Mouse (Mus musculus): ENCODE measurements around the gene Kcnn1. TPM values are rescaled to one million over a fixed set of nuclear protein-coding genes. Genes with fewer than 3 reads are reported as not detected.

Gene Kcnn1
- polyA plus RNA-seq, 1 experiment from 2014 or later, result 2.8 TPM

GRCm38 (mm10) chr8:70797081-70798070 is 65.7 kb downstream of the Kcnn1 start:
- no peaks in the 10 kb centered on the region for H3K36me3 ChIP-seq
- WGBS, result under 1% methylated on average over 57 of the region's 57 CpGs
- 0 out of 2 replicates have a peak overlapping the region, but pooled peaks have one; percentile 14 for H3K27ac ChIP-seq
- peak; percentile 84 for ATAC-seq (replicated peaks; ENCODE audit: insufficient number of reproducible peaks, insufficient read depth, low FRiP score, low read depth)
- peak overlapping the region; percentile 91 for H3K4me2 ChIP-seq
- no peaks in the 10 kb centered on the region for H3K9me3 ChIP-seq (replicated peaks)
- H3K27me3 ChIP-seq, result peaks cover 69% of the 10 kb centered on the region
- H3K9ac ChIP-seq, result peak overlapping the region; percentile 51
- peak overlapping the region; percentile 60 for H3K4me3 ChIP-seq
- H3K4me1 ChIP-seq (replicated peaks), result peaks cover 23% of the 10 kb centered on the region

GRCm38 (mm10) chr8:70796403-70797080 is 66.5 kb downstream of the Kcnn1 start:
- H3K36me3 ChIP-seq, result no peaks in the 10 kb centered on the region
- H3K9me3 ChIP-seq (replicated peaks), result no peaks in the 10 kb centered on the region
- H3K4me1 ChIP-seq (replicated peaks), result peaks cover 27% of the 10 kb centered on the region
- WGBS, result 4% methylated on average over 54 of the region's 54 CpGs
- peak overlapping the region; percentile 91 for H3K4me2 ChIP-seq
- peak overlapping the region; percentile 60 for H3K4me3 ChIP-seq
- H3K27ac ChIP-seq, result no peak overlapping the region
- no peak for ATAC-seq (replicated peaks; ENCODE audit: insufficient number of reproducible peaks, insufficient read depth, low FRiP score, low read depth)
- H3K9ac ChIP-seq, result peak overlapping the region; percentile 57
- peaks cover 61% of the 10 kb centered on the region for H3K27me3 ChIP-seq

GRCm38 (mm10) chr8:70795370-70795769 is 67.7 kb downstream of the Kcnn1 start:
- 81% methylated on average over 2 of the region's 2 CpGs for WGBS
- H3K9me3 ChIP-seq (replicated peaks), result no peaks in the 10 kb centered on the region
- no peak overlapping the region for H3K4me2 ChIP-seq
- H3K36me3 ChIP-seq, result no peaks in the 10 kb centered on the region
- peaks cover 39% of the 10 kb centered on the region for H3K4me1 ChIP-seq (replicated peaks)
- no peak overlapping the region for H3K4me3 ChIP-seq
- no peak overlapping the region for H3K9ac ChIP-seq
- H3K27me3 ChIP-seq, result peaks cover 52% of the 10 kb centered on the region
- H3K27ac ChIP-seq, result no peak overlapping the region
- ATAC-seq (replicated peaks; ENCODE audit: insufficient number of reproducible peaks, insufficient read depth, low FRiP score, low read depth), result no peak

GRCm38 (mm10) chr8:70794215-70794614 is 68.8 kb downstream of the Kcnn1 start:
- H3K27ac ChIP-seq, result no peak overlapping the region
- no peaks in the 10 kb centered on the region for H3K36me3 ChIP-seq
- H3K9ac ChIP-seq, result no peak overlapping the region
- no peak for ATAC-seq (replicated peaks; ENCODE audit: insufficient number of reproducible peaks, insufficient read depth, low FRiP score, low read depth)
- WGBS, result 70% methylated on average over 2 of the region's 2 CpGs
- H3K27me3 ChIP-seq, result peaks cover 41% of the 10 kb centered on the region
- no peak overlapping the region for H3K4me3 ChIP-seq
- no peaks in the 10 kb centered on the region for H3K9me3 ChIP-seq (replicated peaks)
- no peak overlapping the region for H3K4me2 ChIP-seq
- peaks cover 39% of the 10 kb centered on the region for H3K4me1 ChIP-seq (replicated peaks)

GRCm38 (mm10) chr8:70792700-70793099 is 70.4 kb downstream of the Kcnn1 start:
- H3K9ac ChIP-seq, result no peak overlapping the region
- H3K4me2 ChIP-seq, result peak overlapping the region; percentile 88
- no peaks in the 10 kb centered on the region for H3K36me3 ChIP-seq
- peak; percentile 21 for ATAC-seq (replicated peaks; ENCODE audit: insufficient number of reproducible peaks, insufficient read depth, low FRiP score, low read depth)
- H3K27ac ChIP-seq, result peak overlapping the region; percentile 41; the same call in 1 of the 2 replicates
- WGBS, result under 1% methylated on average over 20 of the region's 20 CpGs
- no peaks in the 10 kb centered on the region for H3K9me3 ChIP-seq (replicated peaks)
- H3K4me3 ChIP-seq, result peak overlapping the region; percentile 74
- H3K27me3 ChIP-seq, result peaks cover 25% of the 10 kb centered on the region
- peaks cover 44% of the 10 kb centered on the region for H3K4me1 ChIP-seq (replicated peaks)

Small RNAs within 50 kb of the gene (microRNA-seq; reads per million reads assigned to microRNA genes)
- 1.3 reads per million for gene Mir7067
- 0.84 reads per million for gene Mir7240

Other genes with a start within 250 kb of the Kcnn1 start
- gene Lrrc25, start 247.1 kb downstream of the Kcnn1 start, polyA plus RNA-seq (2015; fragmentation: Nextera tagmentation; extraction: Ambion mirVana), result 1.4 and 3.4 TPM in 2 replicates
- gene Gdf15, start 230.8 kb downstream of the Kcnn1 start, polyA plus RNA-seq (2015; fragmentation: Nextera tagmentation; extraction: Ambion mirVana), result 0.89 and 1.3 TPM in 2 replicates
- gene Pgpep1, start 202.9 kb downstream of the Kcnn1 start, polyA plus RNA-seq (2015; fragmentation: Nextera tagmentation; extraction: Ambion mirVana), result 32.2 and 36.3 TPM in 2 replicates
- gene Lsm4, start 190.0 kb downstream of the Kcnn1 start, polyA plus RNA-seq (2015; fragmentation: Nextera tagmentation; extraction: Ambion mirVana), result 256 and 281 TPM in 2 replicates
- 79.8 and 89.0 TPM in 2 replicates for gene Jund, start 164.3 kb downstream of the Kcnn1 start, polyA plus RNA-seq (2015; fragmentation: Nextera tagmentation; extraction: Ambion mirVana)
- gene Iqcn, start 159.8 kb downstream of the Kcnn1 start, polyA plus RNA-seq (2015; fragmentation: Nextera tagmentation; extraction: Ambion mirVana), result 0.04 TPM in 2 replicates
- gene Gm3336, start 144.7 kb downstream of the Kcnn1 start, polyA plus RNA-seq (2015; fragmentation: Nextera tagmentation; extraction: Ambion mirVana), result not detected in 2 replicates
- 0.19 and 0.32 TPM in 2 replicates for gene Pde4c, start 139.5 kb downstream of the Kcnn1 start, polyA plus RNA-seq (2015; fragmentation: Nextera tagmentation; extraction: Ambion mirVana)
- 21.0 and 25.5 TPM in 2 replicates for gene Rab3a, start 108.6 kb downstream of the Kcnn1 start, polyA plus RNA-seq (2015; fragmentation: Nextera tagmentation; extraction: Ambion mirVana)
- gene Mpv17l2, start 102.3 kb downstream of the Kcnn1 start, polyA plus RNA-seq (2015; fragmentation: Nextera tagmentation; extraction: Ambion mirVana), result 43.0 and 45.2 TPM in 2 replicates
- 28.0 and 45.8 TPM in 2 replicates for gene Pik3r2, start 86.5 kb downstream of the Kcnn1 start, polyA plus RNA-seq (2015; fragmentation: Nextera tagmentation; extraction: Ambion mirVana)
- 5.0 and 11.1 TPM in 2 replicates for gene Mast3, start 58.2 kb downstream of the Kcnn1 start, polyA plus RNA-seq (2015; fragmentation: Nextera tagmentation; extraction: Ambion mirVana)
- 0.15 and 0.53 TPM in 2 replicates for gene Il12rb1, start 54.8 kb downstream of the Kcnn1 start, polyA plus RNA-seq (2015; fragmentation: Nextera tagmentation; extraction: Ambion mirVana)
- 2.8 and 4.0 TPM in 2 replicates for gene Arrdc2, start 23.5 kb downstream of the Kcnn1 start, polyA plus RNA-seq (2015; fragmentation: Nextera tagmentation; extraction: Ambion mirVana)
- gene Ccdc124, start 10.7 kb upstream of the Kcnn1 start, polyA plus RNA-seq (2015; fragmentation: Nextera tagmentation; extraction: Ambion mirVana), result 79.7 and 84.1 TPM in 2 replicates
- 0.09 and 0.36 TPM in 2 replicates for gene Slc5a5, start 29.5 kb upstream of the Kcnn1 start, polyA plus RNA-seq (2015; fragmentation: Nextera tagmentation; extraction: Ambion mirVana)
- gene Rpl18a, start 34.2 kb upstream of the Kcnn1 start, polyA plus RNA-seq (2015; fragmentation: Nextera tagmentation; extraction: Ambion mirVana), result 2,542 and 2,612 TPM in 2 replicates
- gene Map1s, start 42.7 kb upstream of the Kcnn1 start, polyA plus RNA-seq (2015; fragmentation: Nextera tagmentation; extraction: Ambion mirVana), result 30.3 and 41.6 TPM in 2 replicates